Mouse (Mus musculus) embryonic facial prominence, embryonic 10.5 days (tissue): ENCODE measurements around the gene Klhl35. TPM values are rescaled to one million over a fixed set of nuclear protein-coding genes. Genes with fewer than 3 reads are reported as not detected.

Experiments used
- DNase-seq: peaks from one replicate; pipeline ENCODE4 v3.0.0-alpha.2; 2017; ENCODE audit warnings: low spot score
- H3K27ac ChIP-seq: fragments of 300-500 bp; sonication (generic); replicated peaks from 2 replicates; pipeline ENCODE4 v1.5.1; 2016; ENCODE audit warnings: mild to moderate bottlenecking
- H3K27me3 ChIP-seq: fragments of 300-500 bp; sonication (generic); replicated peaks from 2 replicates; pipeline ENCODE4 v1.6.1; 2016; ENCODE audit warnings: low read depth, mild to moderate bottlenecking; ENCODE audit not compliant: poor library complexity, severe bottlenecking
- H3K36me3 ChIP-seq: fragments of 300-500 bp; sonication (generic); replicated peaks from 2 replicates; pipeline ENCODE4 v1.6.1; 2016; ENCODE audit warnings: mild to moderate bottlenecking, moderate library complexity
- H3K4me1 ChIP-seq: fragments of 300-500 bp; sonication (generic); 2 replicates; pipeline ENCODE4 v1.6.1; 2016
- H3K4me3 ChIP-seq: fragments of 300-500 bp; sonication (generic); 2 replicates; pipeline ENCODE4 v1.5.1; 2016; ENCODE audit warnings: mild to moderate bottlenecking, moderate library complexity
- H3K9me3 ChIP-seq: fragments of 300-500 bp; sonication (generic); 2 replicates; pipeline ENCODE4 v1.6.1; 2016; ENCODE audit warnings: mild to moderate bottlenecking
- WGBS: fragments of 180-500 bp; shearing (Covaris S2); methylation state at CpG from one replicate; pipeline ENCODE4 v1.1.7; 2016; 5-methylcytosine and 5-hydroxymethylcytosine counted together
- polyA plus RNA-seq: library from polyadenylated mRNA; unstranded; fragments of >200 nt; fragmentation: Nextera tagmentation; extraction: Ambion mirVana; gene quantifications from 2 replicates; pipeline ENCODE4 v1.2.1, GENCODE M21; 2016

Klhl35 gene
- polyA plus RNA-seq, 1 experiment from 2014 or later, result 1.4 TPM

DNA sequence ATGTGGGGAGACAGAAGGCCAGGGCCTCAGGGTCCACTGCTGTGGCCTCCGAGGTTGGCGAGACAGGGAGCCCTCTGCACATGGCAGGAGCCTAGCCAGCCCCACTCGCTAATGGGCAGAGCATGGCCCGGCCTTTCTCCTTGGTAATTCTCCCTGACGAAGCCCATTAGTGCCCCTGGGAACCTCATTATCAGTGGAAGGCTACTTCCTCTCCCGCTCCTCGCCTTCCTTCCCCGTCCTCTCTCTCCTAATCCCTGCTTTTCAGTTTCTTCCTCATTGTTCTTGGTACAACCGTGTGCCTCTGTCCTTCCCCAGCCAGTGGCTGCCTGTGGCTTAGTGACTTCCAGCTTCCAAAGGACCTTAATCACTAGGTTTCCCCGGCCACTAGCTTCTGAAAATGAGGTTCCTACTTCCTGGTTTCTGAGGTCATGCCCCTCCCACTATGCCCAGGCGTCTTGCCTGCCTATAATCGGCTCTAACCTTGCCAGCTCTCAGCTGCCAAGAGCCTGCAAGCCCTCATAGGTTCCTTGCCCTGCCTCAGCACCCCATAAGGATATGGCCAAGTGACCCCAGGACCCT, 31.0 kb upstream of the Klhl35 start:
- Histone ChIP-seq H3K27ac (peak overlapping the region; percentile 8), H3K36me3 (peaks cover 5% of the 10 kb centered on the region; the same call in 1 of the 2 replicates), H3K4me1 (peaks cover 71% of the 10 kb centered on the region), H3K9me3 (no peaks in the 10 kb centered on the region), H3K4me3 (no peak overlapping the region; the same call in 1 of the 2 replicates), H3K27me3 (no peaks in the 10 kb centered on the region; the same call in 1 of the 2 replicates)
- DNase-seq, result no peak
- 34% methylated on average over 12 of the region's 12 CpGs for WGBS

DNA sequence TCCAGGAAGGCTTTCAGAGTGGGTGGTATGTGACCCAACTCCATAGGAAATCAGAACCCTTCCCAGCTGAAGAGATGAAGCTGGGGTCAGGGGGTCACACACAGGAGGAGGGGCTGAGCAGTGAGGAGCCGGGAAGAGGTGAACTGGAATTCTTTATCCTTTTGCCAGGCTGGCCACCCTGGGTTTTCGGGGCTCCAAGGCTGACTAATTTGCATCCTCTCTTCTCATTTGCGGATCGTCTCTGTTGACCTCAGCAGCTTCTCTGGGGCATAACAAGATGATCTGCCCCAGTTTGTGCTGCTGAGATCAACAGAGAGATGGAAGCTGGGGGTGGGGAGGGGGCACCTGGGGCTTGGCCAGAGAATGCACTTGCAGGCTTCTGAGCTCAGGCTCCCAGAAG, 29.3 kb upstream of the Klhl35 start:
- Histone ChIP-seq H3K27me3 (no peaks in the 10 kb centered on the region; the same call in 1 of the 2 replicates), H3K4me1 (peaks cover 77% of the 10 kb centered on the region), H3K9me3 (no peaks in the 10 kb centered on the region), H3K4me3 (no peak overlapping the region), H3K36me3 (peaks cover 9% of the 10 kb centered on the region), H3K27ac (peak overlapping the region; percentile 8)
- 5% methylated on average over 4 of the region's 4 CpGs for WGBS
- DNase-seq, result peak; percentile 47

DNA sequence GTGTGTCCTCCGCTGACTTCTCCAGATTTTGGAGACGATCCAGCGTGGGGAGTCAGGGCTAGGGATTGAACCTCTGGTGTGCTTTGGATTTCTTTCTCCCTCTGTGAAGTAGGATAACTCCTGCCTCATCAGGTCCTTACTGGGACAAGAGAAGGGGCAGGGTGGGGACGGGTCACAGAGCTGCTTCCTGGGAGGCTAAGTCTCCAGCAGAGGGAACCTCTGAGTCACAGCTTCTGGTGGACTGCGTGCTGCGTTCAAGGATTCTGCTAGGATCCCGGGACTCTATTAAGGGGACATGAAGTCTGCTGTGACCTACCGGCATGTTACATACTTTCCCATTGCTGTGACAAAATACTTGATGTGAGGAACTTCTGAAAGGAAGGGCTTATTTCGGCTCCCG, 26.9 kb upstream of the Klhl35 start:
- H3K9me3 ChIP-seq, result no peaks in the 10 kb centered on the region
- H3K4me1 ChIP-seq, result peaks cover 76% of the 10 kb centered on the region
- WGBS, result 71% methylated on average over 10 of the region's 10 CpGs
- H3K27me3 ChIP-seq, result no peaks in the 10 kb centered on the region; the same call in 1 of the 2 replicates
- peaks cover 13% of the 10 kb centered on the region for H3K36me3 ChIP-seq
- DNase-seq, result no peak
- peak overlapping the region; percentile 59; the same call in 1 of the 2 replicates for H3K27ac ChIP-seq
- H3K4me3 ChIP-seq, result no peak overlapping the region

DNA sequence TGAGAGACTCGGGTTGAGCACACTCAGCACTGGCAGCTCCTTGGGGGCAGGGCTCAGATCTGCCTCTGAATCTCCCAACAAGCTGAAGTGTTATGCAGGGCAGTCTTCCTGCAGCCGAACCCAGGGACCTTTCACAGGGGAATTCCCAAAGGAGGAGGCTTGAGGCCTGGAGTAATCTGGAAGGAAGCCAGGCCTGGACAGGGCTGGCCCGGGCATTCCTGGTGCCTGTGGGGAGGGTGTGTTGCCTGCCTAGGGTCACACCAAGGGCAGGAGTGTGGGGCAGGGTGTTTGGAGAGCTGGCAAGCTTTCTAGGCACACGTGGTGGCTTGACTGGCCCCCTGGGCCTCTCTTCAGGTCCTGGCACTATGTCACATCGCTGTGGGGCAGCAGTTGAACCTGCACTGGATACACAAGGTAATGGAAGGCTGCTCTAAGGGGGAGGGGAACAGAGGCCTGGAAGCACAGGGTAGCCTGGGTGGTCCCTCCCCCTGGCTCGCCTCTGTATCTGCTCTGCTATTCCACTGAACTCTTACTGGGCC, 24.2 kb upstream of the Klhl35 start:
- Histone ChIP-seq H3K36me3 (peaks cover 16% of the 10 kb centered on the region), H3K4me1 (peaks cover 55% of the 10 kb centered on the region), H3K27ac (peak overlapping the region; percentile 81), H3K27me3 (no peaks in the 10 kb centered on the region), H3K4me3 (peak overlapping the region; percentile 5; the same call in 1 of the 2 replicates), H3K9me3 (no peaks in the 10 kb centered on the region)
- peak; percentile 50 for DNase-seq
- WGBS, result 21% methylated on average over 6 of the region's 6 CpGs

DNA sequence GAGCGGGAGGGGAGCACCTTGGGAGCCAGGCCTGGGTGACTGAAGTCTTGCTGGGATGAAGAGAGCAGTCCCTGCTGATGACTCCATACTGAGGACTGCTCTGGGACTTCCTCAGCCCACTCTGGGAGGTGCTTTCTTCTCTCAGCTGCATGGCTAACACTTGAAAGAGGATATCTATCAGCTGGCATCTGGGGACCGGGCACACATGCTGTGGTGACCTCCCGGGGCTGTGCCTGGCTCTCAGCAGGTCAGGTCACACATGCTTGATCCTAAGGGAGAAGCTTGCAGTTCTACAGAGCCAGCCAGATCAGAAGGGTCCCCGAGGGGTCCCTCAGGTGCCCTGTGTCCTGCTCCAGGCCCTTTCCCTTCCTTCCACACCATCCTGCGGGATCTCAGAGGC, 22.6 kb upstream of the Klhl35 start:
- no peak for DNase-seq
- H3K27ac ChIP-seq, result peak overlapping the region; percentile 65

DNA sequence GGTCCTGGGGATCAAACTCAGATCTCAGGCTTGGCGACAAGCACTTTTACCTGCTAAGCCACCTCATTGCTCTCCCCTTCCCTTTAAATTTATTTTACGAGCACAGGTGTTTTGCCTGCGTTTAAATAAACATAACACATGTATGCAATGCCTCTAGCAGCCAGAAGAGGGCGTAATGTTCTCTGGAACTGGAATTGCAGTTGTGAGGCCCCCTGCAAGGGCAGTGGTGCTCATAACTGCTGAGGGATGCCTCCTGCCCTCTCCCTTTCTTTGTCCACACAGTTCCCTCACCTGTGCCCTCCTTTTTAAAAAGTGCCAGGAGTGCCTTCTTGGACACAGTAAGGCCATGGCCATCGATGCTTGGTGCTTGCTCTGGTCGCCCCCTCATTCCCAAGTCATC, 21.8 kb upstream of the Klhl35 start:
- Histone ChIP-seq H3K9me3 (no peaks in the 10 kb centered on the region), H3K27me3 (no peaks in the 10 kb centered on the region), H3K27ac (no peak overlapping the region), H3K4me3 (no peak overlapping the region), H3K36me3 (peaks cover 16% of the 10 kb centered on the region), H3K4me1 (peaks cover 53% of the 10 kb centered on the region)
- DNase-seq, result no peak
- WGBS, result 68% methylated on average over 6 of the region's 6 CpGs

More for the DNA sequence above, 22.6 kb upstream of the Klhl35 start:
- Histone ChIP-seq H3K27me3 (no peaks in the 10 kb centered on the region), H3K4me1 (peaks cover 50% of the 10 kb centered on the region), H3K36me3 (peaks cover 16% of the 10 kb centered on the region), H3K9me3 (no peaks in the 10 kb centered on the region), H3K4me3 (no peak overlapping the region)
- WGBS, result 63% methylated on average over 5 of the region's 5 CpGs

DNA sequence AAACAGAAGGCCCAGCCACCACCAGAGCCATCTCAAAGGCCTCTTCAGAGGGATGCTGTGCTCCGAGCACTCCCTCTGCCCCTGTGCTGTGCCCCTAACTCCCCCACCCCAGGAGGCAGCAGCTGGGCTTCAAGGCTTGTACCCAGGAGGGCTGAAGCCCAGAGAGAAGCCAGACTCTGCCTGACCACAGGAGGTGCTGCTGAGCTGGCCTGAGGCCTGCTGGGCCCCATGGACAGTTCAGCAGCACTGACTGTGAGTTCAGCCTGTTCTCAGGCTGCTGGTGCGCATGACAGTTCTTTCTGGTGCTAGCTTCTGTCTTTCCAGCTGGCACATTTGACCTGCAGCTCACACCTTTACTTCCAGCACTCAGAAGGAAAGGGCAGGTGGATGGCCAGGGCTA, 20.0 kb upstream of the Klhl35 start:
- Histone ChIP-seq H3K4me1 (peaks cover 62% of the 10 kb centered on the region), H3K4me3 (no peak overlapping the region), H3K27ac (peak overlapping the region; percentile 61), H3K36me3 (peaks cover 12% of the 10 kb centered on the region), H3K9me3 (no peaks in the 10 kb centered on the region), H3K27me3 (no peaks in the 10 kb centered on the region)
- 54% methylated on average over 2 of the region's 2 CpGs for WGBS
- peak; percentile 47 for DNase-seq

DNA sequence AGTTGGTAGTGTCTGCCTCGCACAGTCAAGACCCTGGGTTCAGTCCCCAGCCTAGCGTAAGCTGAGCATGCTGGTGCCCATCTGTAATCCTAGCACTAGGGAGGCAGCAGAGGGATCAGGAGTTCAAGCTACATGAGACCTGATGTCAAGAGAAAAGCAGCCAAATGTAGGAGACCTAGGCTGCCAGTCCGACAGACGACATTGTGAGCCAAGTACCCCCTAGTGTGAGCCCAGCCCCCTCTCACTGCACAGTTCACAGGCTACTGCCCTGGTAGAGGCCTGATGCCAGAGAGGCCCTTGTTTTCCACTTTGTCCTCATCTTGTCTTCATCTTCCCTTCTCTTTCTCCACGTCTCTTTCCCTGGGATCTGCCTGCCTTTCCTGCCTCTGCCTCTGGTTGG, 18.5 kb upstream of the Klhl35 start:
- Histone ChIP-seq H3K9me3 (no peaks in the 10 kb centered on the region), H3K4me3 (no peak overlapping the region), H3K27ac (no peak overlapping the region), H3K4me1 (peaks cover 47% of the 10 kb centered on the region), H3K36me3 (peaks cover 5% of the 10 kb centered on the region; the same call in 1 of the 2 replicates), H3K27me3 (no peaks in the 10 kb centered on the region)
- DNase-seq, result no peak
- 52% methylated on average over 5 of the region's 5 CpGs for WGBS

DNA sequence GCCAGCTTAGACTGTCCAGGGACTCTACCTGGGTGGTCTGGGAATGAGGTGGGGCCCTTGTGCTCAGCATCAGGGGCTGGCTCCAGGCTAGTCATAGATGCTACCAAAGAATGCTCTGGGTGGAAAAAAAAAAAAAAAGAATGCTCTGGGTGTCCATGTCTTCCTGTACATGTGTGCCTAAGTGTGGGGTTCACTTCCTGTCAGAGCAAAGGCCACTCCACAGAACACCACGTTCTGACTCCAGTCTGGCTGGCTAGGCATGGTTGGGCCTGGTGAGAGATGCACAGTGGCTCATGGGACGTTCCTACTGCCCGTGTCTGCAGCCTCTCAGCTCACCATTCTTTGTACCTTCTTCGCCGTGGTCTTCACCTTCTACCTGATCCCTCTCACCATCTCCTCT, 17.2 kb upstream of the Klhl35 start:
- H3K27me3 ChIP-seq, result no peaks in the 10 kb centered on the region
- peaks cover 5% of the 10 kb centered on the region; the same call in 1 of the 2 replicates for H3K36me3 ChIP-seq
- no peaks in the 10 kb centered on the region for H3K9me3 ChIP-seq
- 75% methylated on average over 5 of the region's 5 CpGs for WGBS
- peaks cover 35% of the 10 kb centered on the region for H3K4me1 ChIP-seq
- H3K27ac ChIP-seq, result peak overlapping the region; percentile 32; the same call in 1 of the 2 replicates
- no peak overlapping the region for H3K4me3 ChIP-seq
- DNase-seq, result no peak

DNA sequence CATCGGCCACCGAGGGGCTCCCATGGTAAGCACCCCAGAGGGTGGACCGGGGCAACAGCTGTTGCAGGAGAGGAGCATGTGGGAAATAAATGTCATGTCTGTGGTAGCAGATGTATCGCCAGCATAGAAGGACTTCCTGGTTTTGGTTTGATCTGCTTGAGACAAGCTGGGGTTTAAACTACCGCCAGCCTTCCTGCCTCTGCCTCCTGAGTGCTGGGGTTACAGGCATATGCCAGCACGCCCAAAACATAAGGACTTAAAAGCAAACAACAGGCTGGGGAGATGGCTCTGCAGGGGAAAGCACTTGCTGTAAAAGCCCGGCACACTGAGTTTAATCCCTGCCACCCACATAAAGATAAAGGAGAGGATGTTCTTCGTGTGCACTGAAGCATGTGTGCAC, 16.7 kb upstream of the Klhl35 start:
- Histone ChIP-seq H3K36me3 (peaks cover 5% of the 10 kb centered on the region; the same call in 1 of the 2 replicates), H3K27ac (peak overlapping the region; percentile 32; the same call in 1 of the 2 replicates), H3K9me3 (no peaks in the 10 kb centered on the region), H3K4me1 (peaks cover 39% of the 10 kb centered on the region), H3K27me3 (no peaks in the 10 kb centered on the region), H3K4me3 (no peak overlapping the region)
- 66% methylated on average over 8 of the region's 8 CpGs for whole genome bisulfite sequencing
- no peak for DNase-seq

DNA sequence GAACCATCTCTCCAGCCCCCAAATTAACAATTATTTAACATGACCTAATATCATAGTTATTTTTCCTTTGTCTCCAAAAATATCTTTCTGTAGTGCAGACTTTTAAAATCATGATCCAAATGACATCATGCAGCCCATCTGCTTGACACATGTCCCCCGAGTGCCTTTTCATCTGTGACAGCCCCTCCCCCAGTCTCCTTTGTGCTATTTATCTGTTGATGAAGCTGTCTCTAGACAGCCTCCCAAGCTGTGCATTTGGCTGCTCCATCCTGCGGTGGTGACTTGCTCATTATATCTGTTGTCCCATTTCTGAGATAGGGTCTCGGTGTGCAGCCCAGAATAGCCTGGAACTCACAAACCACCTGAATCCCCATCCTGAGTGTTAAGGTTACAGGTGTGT, 16.1 kb upstream of the Klhl35 start:
- H3K36me3 ChIP-seq, result no peaks in the 10 kb centered on the region; the same call in 1 of the 2 replicates
- no peak for DNase-seq
- H3K27ac ChIP-seq, result no peak overlapping the region
- H3K4me3 ChIP-seq, result no peak overlapping the region
- WGBS, result 62% methylated on average over 3 of the region's 3 CpGs
- peaks cover 39% of the 10 kb centered on the region for H3K4me1 ChIP-seq
- H3K9me3 ChIP-seq, result no peaks in the 10 kb centered on the region
- H3K27me3 ChIP-seq, result no peaks in the 10 kb centered on the region

DNA sequence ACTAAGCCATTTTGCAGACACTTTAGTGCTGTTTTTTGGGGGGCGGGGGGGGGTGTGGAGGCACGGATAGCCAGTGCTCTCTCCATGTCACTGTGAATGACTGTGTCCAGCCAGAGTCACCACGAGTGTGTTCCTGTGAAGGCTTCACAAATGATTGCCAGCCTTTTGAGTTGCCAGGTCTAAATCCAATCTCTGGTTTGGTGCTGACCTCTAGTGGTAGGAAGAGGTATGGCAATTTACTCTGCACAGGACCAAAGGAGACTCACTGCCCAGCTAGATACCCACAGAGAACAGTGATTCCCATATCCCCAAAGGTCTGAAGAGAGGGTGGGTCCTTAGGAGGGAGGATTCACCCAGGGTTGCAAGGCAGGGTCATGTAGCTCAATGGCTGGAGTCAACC, 15.1 kb upstream of the Klhl35 start:
- Histone ChIP-seq H3K4me3 (no peak overlapping the region), H3K36me3 (no peaks in the 10 kb centered on the region), H3K4me1 (peaks cover 36% of the 10 kb centered on the region), H3K27me3 (no peaks in the 10 kb centered on the region), H3K9me3 (no peaks in the 10 kb centered on the region), H3K27ac (no peak overlapping the region)
- 0% methylated on average over 3 of the region's 3 CpGs for WGBS
- peak; percentile 73 for DNase-seq

DNA sequence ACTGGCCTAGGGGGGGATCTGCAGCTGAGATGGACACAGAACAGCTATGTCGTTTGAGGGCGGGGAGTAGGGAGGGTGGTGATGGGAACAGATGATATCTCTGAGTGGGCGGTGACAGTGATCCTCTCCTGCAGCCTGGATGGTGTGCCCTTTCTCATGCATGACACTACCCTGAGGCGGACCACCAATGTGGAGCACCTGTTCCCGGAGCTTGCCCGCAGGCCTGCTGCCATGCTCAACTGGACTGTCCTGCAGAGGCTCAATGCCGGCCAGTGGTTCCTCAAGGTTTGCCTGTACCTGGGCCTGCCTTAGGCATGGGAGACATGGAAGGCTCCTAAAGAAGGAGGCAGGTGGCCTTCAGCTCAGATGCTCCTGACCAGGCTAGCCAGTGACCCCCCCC, 12.9 kb upstream of the Klhl35 start:
- DNase-seq, result no peak
- Histone ChIP-seq H3K9me3 (no peaks in the 10 kb centered on the region), H3K36me3 (peaks cover 6% of the 10 kb centered on the region; the same call in 1 of the 2 replicates), H3K4me1 (peaks cover 26% of the 10 kb centered on the region), H3K4me3 (no peak overlapping the region), H3K27me3 (no peaks in the 10 kb centered on the region), H3K27ac (no peak overlapping the region)
- WGBS, result 84% methylated on average over 7 of the region's 7 CpGs
